Mouse (Mus musculus) forebrain, embryonic 14.5 days (tissue): ENCODE measurements around the gene Rorc. TPM values are rescaled to one million over a fixed set of nuclear protein-coding genes. Genes with fewer than 3 reads are reported as not detected.
A peak's percentile ranks its signal among the peaks of the same experiment; 100 is the strongest.

ENCODE experiments used
- ATAC-seq: fragments of 200-750 bp; cut with Nextera tagmentation; 2 replicates; pipeline ENCODE4 v1.8.0; 2017; ENCODE audit warnings: mild to moderate bottlenecking, moderate library complexity
- DNase-seq: peaks from one replicate; pipeline ENCODE4 v3.0.0-alpha.2; 2015; ENCODE audit warnings: low spot score
- H3K27ac ChIP-seq: fragments of 300-500 bp; sonication (generic); 2 replicates; pipeline ENCODE4 v1.5.1; 2014; ENCODE audit warnings: low read depth, mild to moderate bottlenecking, control low read depth, low read length, moderate library complexity
- H3K27me3 ChIP-seq: fragments of 300-500 bp; sonication (generic); replicated peaks from 2 replicates; pipeline ENCODE4 v1.6.1; 2014; ENCODE audit warnings: low read length, control low read depth, mixed read lengths; ENCODE audit not compliant: control insufficient read depth, insufficient read depth
- H3K36me3 ChIP-seq: fragments of 300-500 bp; sonication (generic); 2 replicates; pipeline ENCODE4 v1.6.1; 2014; ENCODE audit warnings: low read length, control low read depth; ENCODE audit not compliant: control insufficient read depth, insufficient read depth
- H3K4me1 ChIP-seq: fragments of 300-500 bp; sonication (generic); 2 replicates; pipeline ENCODE4 v1.6.1; 2014; ENCODE audit warnings: antibody characterized with exemption, low read length, control low read depth; ENCODE audit not compliant: control insufficient read depth, insufficient read depth
- H3K4me2 ChIP-seq: fragments of 300-500 bp; sonication (generic); 2 replicates; pipeline ENCODE4 v1.6.1; 2014; ENCODE audit warnings: mild to moderate bottlenecking, control low read depth, low read length
- H3K4me3 ChIP-seq: fragments of 300-500 bp; sonication (generic); 2 replicates; pipeline ENCODE4 v1.5.1; 2014; ENCODE audit warnings: low read depth, low read length, control low read depth
- H3K9ac ChIP-seq: fragments of 300-500 bp; sonication (generic); 2 replicates; pipeline ENCODE4 v1.6.1; 2014; ENCODE audit warnings: mild to moderate bottlenecking, low read length, control low read depth, moderate library complexity
- H3K9me3 ChIP-seq: fragments of 300-500 bp; sonication (generic); replicated peaks from 2 replicates; pipeline ENCODE4 v1.6.1; 2016; ENCODE audit warnings: low read length, control low read depth, mixed read lengths; ENCODE audit not compliant: control insufficient read depth
- WGBS: fragments of 180-500 bp; shearing (Covaris S2); extraction: QIAGEN DNeasy Blood & Tissue Kit; methylation state at CpG from one replicate; pipeline ENCODE4 v1.1.7; 2014; 5-methylcytosine and 5-hydroxymethylcytosine counted together
- polyA plus RNA-seq: library from polyadenylated mRNA; unstranded; fragments of >200 nt; fragmentation: Nextera tagmentation; extraction: Ambion mirVana; gene quantifications from 2 replicates; pipeline ENCODE4 v1.2.1, GENCODE M21; 2014

Gene Rorc
- 1.0 and 1.4 TPM in 2 replicates for polyA plus RNA-seq

DNA sequence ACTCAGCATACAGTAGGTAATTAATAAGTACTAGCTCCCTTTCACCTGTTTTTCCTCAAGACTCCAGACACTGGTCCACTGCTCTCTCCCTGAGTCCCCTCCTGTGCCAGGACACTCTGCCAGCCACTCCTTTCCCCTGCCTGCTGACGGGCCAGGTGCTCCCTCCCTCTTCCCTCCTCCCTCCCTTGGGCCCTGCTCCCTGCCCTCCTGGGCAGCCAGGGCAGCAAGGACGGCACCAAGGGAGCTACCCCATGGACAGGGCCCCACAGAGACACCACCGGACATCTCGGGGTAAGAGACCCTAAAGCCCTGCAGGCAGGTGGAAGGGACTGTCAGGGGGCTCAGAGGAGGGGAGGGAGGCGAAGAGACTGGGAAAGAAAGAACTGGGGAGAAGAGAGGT, at the start of gene Rorc:
Gene Rorc, plus strand, starts transcription at position 154 of the 400 bp plus-strand sequence.
- Histone ChIP-seq H3K27ac (peak within 1 kb of the TSS; percentile 39; the same call in 1 of the 2 replicates), H3K36me3 (no peaks in the 10 kb centered on the region), H3K4me2 (peak within 1 kb of the TSS; percentile 43), H3K4me1 (peaks cover 23% of the 10 kb centered on the region), H3K27me3 (no peaks in the 10 kb centered on the region), H3K4me3 (peak within 1 kb of the TSS; percentile 9), H3K9me3 (no peaks in the 10 kb centered on the region), H3K9ac (peak within 1 kb of the TSS; percentile 30)
- DNase-seq, result no peak
- ATAC-seq, result peak; percentile 11; the same call in 1 of the 2 replicates
- WGBS, result 6% methylated on average over 5 of the region's 5 CpGs

DNA sequence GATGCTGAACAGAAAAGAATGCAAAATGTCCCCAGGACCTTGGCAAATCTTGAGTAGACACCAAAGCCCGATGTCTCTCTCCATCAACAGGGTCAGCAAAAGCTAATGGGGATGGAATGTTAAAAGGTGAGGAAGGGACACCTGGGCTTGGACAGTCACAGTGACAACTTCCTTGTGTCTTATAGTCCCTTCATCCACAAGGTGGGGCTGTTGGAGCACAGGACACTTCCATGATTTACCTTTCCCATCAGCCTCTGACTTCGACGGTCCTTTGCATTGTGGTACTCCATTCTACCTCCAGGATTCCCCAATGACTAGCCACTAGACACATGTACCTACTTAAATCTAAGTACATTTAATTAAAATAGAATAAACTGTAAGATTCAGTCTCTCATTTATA, 43.9 kb upstream of the Rorc start:
- WGBS, result 60% methylated on average over 3 of the region's 3 CpGs
- Histone ChIP-seq H3K4me2 (no peak overlapping the region), H3K27ac (no peak overlapping the region), H3K36me3 (peaks cover 20% of the 10 kb centered on the region; the same call in 1 of the 2 replicates), H3K4me1 (no peaks in the 10 kb centered on the region), H3K4me3 (no peak overlapping the region), H3K9me3 (no peaks in the 10 kb centered on the region), H3K9ac (no peak overlapping the region), H3K27me3 (no peaks in the 10 kb centered on the region)
- DNase-seq (no peak), ATAC-seq (no peak)

DNA sequence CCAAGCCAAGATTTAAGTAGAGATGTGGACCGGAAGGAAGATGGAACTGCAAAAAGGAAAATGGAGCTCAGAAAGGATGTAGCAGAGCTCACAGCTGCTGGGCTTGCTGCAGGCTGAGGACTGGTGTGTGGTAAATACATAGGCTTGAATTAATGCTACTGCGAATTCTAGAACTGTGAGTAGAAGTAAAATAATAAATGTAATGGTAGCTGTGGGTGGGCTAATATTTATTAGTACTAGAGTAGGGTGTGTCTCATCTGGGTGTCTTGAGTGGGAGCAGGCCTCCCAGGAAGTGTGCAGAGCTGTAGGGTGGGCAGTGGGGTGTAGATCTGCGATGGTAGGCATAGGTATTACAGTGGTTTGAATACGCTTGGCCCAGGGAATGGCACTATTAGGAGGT, 38.2 kb upstream of the Rorc start:
- Histone ChIP-seq H3K9me3 (no peaks in the 10 kb centered on the region), H3K27me3 (no peaks in the 10 kb centered on the region), H3K27ac (no peak overlapping the region), H3K4me1 (no peaks in the 10 kb centered on the region), H3K9ac (no peak overlapping the region), H3K4me3 (no peak overlapping the region), H3K36me3 (peaks cover 11% of the 10 kb centered on the region; the same call in 1 of the 2 replicates), H3K4me2 (no peak overlapping the region)
- DNase-seq, result no peak
- ATAC-seq, result no peak
- 95% methylated on average over 4 of the region's 4 CpGs for WGBS

DNA sequence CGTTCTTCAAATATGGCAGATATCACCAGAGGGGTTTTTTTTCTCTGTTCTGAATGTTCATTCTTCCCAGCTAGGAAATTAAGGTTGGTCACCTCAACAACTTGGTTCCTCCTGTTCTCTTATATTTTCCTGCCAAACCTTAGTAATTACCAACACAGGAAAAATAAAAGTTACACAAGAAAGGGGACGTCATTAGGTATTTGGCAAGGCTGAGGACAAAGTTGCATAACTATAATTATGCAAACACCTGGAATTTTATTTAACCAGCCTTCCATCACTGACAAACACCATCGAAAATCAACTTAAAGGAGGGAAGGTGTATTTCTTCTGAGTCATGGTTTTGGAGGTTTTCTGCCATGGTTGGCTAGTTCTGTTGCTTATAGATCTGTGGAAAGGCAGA, 34.1 kb upstream of the Rorc start:
- H3K4me3 ChIP-seq, result no peak overlapping the region
- H3K4me2 ChIP-seq, result no peak overlapping the region
- H3K27ac ChIP-seq, result no peak overlapping the region
- DNase-seq (no peak), ATAC-seq (no peak)
- H3K9ac ChIP-seq, result no peak overlapping the region
- H3K9me3 ChIP-seq, result no peaks in the 10 kb centered on the region
- H3K36me3 ChIP-seq, result no peaks in the 10 kb centered on the region
- no peaks in the 10 kb centered on the region for H3K27me3 ChIP-seq
- WGBS, result 90% methylated on average over 3 of the region's 3 CpGs
- no peaks in the 10 kb centered on the region for H3K4me1 ChIP-seq

DNA sequence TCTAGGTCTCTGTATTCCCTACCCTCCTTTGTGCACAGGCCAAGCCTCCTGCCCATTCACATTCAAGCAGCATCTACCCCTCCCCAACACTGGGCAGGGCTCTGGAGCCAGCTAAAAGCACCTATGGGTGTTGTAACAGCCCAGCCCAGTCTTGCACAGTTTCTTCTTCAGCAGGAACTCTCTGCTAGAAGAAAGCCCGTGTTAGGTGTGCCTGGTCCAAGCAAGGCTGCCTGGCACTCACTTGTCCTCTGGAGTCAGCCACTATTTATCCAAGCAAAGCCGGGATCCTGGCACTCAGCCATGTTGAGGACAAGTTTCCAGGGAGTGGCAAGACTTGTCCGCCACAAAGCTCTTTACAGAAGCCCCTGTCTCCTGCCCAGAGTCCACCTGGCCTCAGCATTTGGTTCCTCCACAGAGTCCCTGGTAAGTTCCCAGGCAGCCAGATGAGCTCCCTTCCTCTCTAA, 30.6 kb upstream of the Rorc start, which contains the start of gene Them5:
Gene Them5, plus strand, starts transcription at position 141 of the 464 bp plus-strand sequence.
- peak; percentile 29; the same call in 1 of the 2 replicates for ATAC-seq
- Histone ChIP-seq H3K4me1 (no peaks in the 10 kb centered on the region), H3K4me3 (no peak within 1 kb of the TSS), H3K9ac (no peak within 1 kb of the TSS), H3K27me3 (no peaks in the 10 kb centered on the region), H3K4me2 (no peak within 1 kb of the TSS), H3K27ac (peak within 1 kb of the TSS; percentile 65), H3K9me3 (no peaks in the 10 kb centered on the region), H3K36me3 (no peaks in the 10 kb centered on the region)
- no peak for DNase-seq
- 57% methylated on average over 3 of the region's 3 CpGs for WGBS

DNA sequence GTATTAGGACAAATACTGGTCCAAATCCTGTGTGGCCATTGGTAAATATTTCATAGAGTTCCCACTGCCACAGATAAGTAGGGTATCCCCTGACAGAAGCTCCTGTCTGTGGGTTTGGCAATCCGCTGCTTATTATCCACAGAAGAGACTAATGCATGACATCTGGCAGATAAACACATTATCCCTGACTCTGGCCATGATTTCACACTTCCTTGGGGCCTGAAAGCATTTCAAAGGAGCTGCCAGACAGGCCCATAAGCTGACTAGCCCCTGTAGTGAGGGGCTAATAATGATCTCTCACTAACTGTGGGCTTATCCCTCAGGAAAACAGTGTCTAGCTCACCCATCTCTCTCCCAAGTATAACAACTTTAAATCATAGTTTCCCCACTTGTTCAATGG, 30.0 kb upstream of the Rorc start:
- Histone ChIP-seq H3K36me3 (no peaks in the 10 kb centered on the region), H3K4me3 (no peak overlapping the region), H3K27me3 (no peaks in the 10 kb centered on the region), H3K9me3 (no peaks in the 10 kb centered on the region), H3K9ac (no peak overlapping the region), H3K27ac (peak overlapping the region; percentile 65; the same call in 1 of the 2 replicates), H3K4me2 (no peak overlapping the region), H3K4me1 (no peaks in the 10 kb centered on the region)
- peak; percentile 70 for ATAC-seq
- 69% methylated on average over 1 of the region's 1 CpGs for WGBS
- DNase-seq, result peak; percentile 58

DNA sequence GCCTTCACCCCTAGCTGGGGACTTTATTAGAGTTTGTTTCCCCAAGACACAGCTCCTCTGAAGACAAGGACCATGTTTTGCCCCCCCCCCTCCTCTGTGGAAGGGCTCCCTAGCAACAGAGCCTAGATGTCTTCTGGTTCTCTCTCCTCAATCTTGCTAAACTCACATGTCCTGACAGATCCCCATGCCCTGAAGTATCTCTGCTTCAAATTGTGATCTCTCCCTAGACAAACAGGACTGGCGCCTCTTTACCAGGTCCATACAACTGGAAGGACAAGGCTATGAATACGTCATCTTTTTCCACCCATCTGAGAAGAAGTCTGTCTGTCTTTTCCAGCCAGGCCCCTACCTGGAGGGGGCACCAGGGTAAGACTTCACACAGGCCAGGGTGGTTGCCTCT, 28.4 kb upstream of the Rorc start:
- Histone ChIP-seq H3K36me3 (no peaks in the 10 kb centered on the region), H3K27ac (no peak overlapping the region), H3K4me3 (no peak overlapping the region), H3K9me3 (no peaks in the 10 kb centered on the region), H3K27me3 (no peaks in the 10 kb centered on the region), H3K9ac (no peak overlapping the region), H3K4me2 (no peak overlapping the region), H3K4me1 (no peaks in the 10 kb centered on the region)
- WGBS, result 85% methylated on average over 2 of the region's 2 CpGs
- ATAC-seq (no peak), DNase-seq (no peak)

DNA sequence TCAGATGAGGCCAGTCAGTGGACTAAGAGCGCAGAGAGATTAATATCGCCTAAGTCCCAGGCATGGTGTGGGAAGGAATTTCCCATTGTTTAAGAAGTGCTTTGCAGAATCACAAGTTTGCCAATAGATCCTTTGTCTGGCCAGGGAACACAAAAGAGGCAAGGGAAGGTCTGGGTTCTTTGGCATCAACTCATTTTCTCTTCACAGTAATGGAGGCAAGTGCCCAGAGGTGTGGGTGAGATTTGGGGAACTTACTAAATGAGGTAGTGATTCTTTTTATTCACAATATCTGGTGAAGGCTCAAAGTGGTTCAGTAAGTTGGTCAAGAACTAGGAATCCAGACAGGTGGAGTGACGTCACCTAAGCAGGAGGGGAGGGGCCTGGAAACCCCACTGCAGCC, 27.7 kb upstream of the Rorc start:
- H3K9me3 ChIP-seq, result no peaks in the 10 kb centered on the region
- no peaks in the 10 kb centered on the region for H3K36me3 ChIP-seq
- no peak for DNase-seq
- no peak overlapping the region for H3K9ac ChIP-seq
- H3K4me1 ChIP-seq, result no peaks in the 10 kb centered on the region
- WGBS, result 60% methylated on average over 3 of the region's 3 CpGs
- no peak for ATAC-seq
- no peaks in the 10 kb centered on the region for H3K27me3 ChIP-seq
- H3K4me2 ChIP-seq, result no peak overlapping the region
- no peak overlapping the region for H3K4me3 ChIP-seq
- H3K27ac ChIP-seq, result no peak overlapping the region

DNA sequence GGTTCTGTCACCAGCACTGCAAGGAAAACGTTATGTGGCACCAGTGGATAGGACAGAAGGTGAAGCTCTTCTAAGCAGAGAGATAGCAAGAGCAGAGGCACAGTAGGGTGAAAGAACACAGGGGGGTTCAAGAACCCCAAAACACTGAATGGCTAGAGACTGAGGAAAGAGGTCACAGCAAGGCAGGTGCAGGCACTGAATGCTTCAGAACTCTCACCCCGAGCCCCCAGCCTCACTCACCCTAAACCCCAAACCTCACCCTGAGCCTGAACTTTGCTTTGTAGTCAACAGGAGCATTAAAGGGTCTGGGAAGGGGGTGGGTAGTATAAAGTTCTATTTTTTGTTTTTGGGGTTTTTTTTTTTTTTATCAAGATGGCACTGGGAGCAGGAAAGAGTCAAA, 24.4 kb upstream of the Rorc start:
- DNase-seq, result no peak
- H3K4me1 ChIP-seq, result no peaks in the 10 kb centered on the region
- 83% methylated on average over 2 of the region's 2 CpGs for WGBS
- H3K36me3 ChIP-seq, result no peaks in the 10 kb centered on the region
- H3K27ac ChIP-seq, result no peak overlapping the region
- ATAC-seq, result no peak
- H3K4me3 ChIP-seq, result no peak overlapping the region
- H3K9me3 ChIP-seq, result no peaks in the 10 kb centered on the region
- no peak overlapping the region for H3K9ac ChIP-seq
- no peaks in the 10 kb centered on the region for H3K27me3 ChIP-seq
- no peak overlapping the region for H3K4me2 ChIP-seq
